Mouse (Mus musculus): ENCODE data around the gene Zfp385b. TPM values are rescaled to one million over a fixed set of nuclear protein-coding genes. Genes with fewer than 3 reads are reported as not detected.
A peak's percentile ranks its signal among the peaks of the same experiment; 100 is the strongest.

Zfp385b gene
- polyA plus RNA-seq, 1 experiment from 2014 or later, result 9.1 TPM

- Histone ChIP-seq H3K27ac (ENCODE audit: low read length) (no peak overlapping the region), H3K9ac (replicated peaks; ENCODE audit: low read depth, low read length) (no peak overlapping the region), H3K36me3 (ENCODE audit: control insufficient read depth, insufficient read depth) (no peaks in the 10 kb centered on the region), H3K27me3 (replicated peaks; ENCODE audit: control insufficient read depth, insufficient read depth, low read length) (no peaks in the 10 kb centered on the region), H3K4me2 (ENCODE audit: low read length) (no peak overlapping the region), H3K4me3 (replicated peaks; ENCODE audit: low read length) (no peak overlapping the region), H3K4me1 (replicated peaks; ENCODE audit: control insufficient read depth, insufficient read depth, low read length) (0 out of 2 replicates have a peak, but pooled peaks cover 4% of the 10 kb centered on the region), H3K9me3 (ENCODE audit: control insufficient read depth, low read length) (no peaks in the 10 kb centered on the region)
- peak; percentile 75 for ATAC-seq
- 63% methylated on average over 4 of the region's 4 CpGs for WGBS
Measured at GRCm38 (mm10) chr2:77556938-77557337, 262.5 kb downstream of the Zfp385b start.

DNA sequence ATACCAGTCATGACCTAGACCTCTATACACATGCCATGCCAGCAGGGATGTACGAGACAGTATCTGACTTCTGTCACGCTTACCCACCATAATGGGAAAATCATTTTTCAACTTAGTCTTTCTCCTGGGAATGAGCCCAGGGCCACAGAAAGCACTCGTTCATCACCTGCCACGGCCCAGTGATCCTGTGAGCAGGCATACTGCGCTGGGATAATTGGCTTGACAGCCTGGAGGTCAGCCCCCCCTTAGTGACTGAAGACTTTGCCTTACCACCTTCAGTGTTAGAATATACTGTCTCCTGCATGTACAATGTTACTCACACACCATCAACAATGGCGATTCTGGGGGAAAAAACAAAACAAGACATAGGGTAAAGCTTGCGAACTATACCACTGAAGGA lies 263.5 kb downstream of the Zfp385b start:
- WGBS, result 76% methylated on average over 7 of the region's 7 CpGs
- Histone ChIP-seq H3K9ac (replicated peaks; ENCODE audit: low read depth, low read length) (no peak overlapping the region), H3K4me2 (ENCODE audit: low read length) (no peak overlapping the region), H3K36me3 (ENCODE audit: control insufficient read depth, insufficient read depth) (no peaks in the 10 kb centered on the region), H3K4me3 (replicated peaks; ENCODE audit: low read length) (no peak overlapping the region), H3K9me3 (ENCODE audit: control insufficient read depth, low read length) (no peaks in the 10 kb centered on the region), H3K27ac (ENCODE audit: low read length) (no peak overlapping the region), H3K4me1 (replicated peaks; ENCODE audit: control insufficient read depth, insufficient read depth, low read length) (0 out of 2 replicates have a peak, but pooled peaks cover 2% of the 10 kb centered on the region), H3K27me3 (replicated peaks; ENCODE audit: control insufficient read depth, insufficient read depth, low read length) (no peaks in the 10 kb centered on the region)
- ATAC-seq, result no peak

DNA sequence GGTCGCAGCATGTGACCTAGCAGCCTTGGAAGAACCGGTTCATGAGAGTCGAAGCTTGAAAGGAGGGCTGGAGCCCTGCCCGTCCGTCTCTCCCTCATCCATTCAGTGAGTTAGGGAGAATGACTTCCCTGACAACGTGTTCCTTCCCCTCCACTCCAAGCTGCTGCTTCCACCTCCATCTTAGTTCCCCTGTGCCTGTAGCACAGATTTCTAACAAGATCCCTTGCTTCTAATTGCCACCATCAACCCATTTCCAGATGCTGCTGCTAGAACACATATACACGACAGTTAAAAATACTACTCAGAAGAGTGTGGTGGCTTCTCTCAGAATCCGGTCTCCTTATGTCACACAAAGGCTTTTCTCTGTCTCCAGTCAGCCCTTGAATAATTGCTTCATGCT lies 266.8 kb downstream of the Zfp385b start:
- 47% methylated on average over 8 of the region's 8 CpGs for WGBS
- H3K4me1 ChIP-seq (replicated peaks; ENCODE audit: control insufficient read depth, insufficient read depth, low read length), result 0 out of 2 replicates have a peak, but pooled peaks cover 2% of the 10 kb centered on the region

GRCm38 (mm10) chr2:77543388-77543787 lies 276.1 kb downstream of the Zfp385b start:
- no peak for ATAC-seq
- WGBS, result 55% methylated on average over 1 of the region's 1 CpGs

More for the DNA sequence above, 266.8 kb downstream of the Zfp385b start:
- Histone ChIP-seq H3K4me2 (ENCODE audit: low read length) (no peak overlapping the region), H3K27me3 (replicated peaks; ENCODE audit: control insufficient read depth, insufficient read depth, low read length) (no peaks in the 10 kb centered on the region), H3K27ac (ENCODE audit: low read length) (no peak overlapping the region), H3K9ac (replicated peaks; ENCODE audit: low read depth, low read length) (no peak overlapping the region), H3K4me3 (replicated peaks; ENCODE audit: low read length) (no peak overlapping the region), H3K9me3 (ENCODE audit: control insufficient read depth, low read length) (no peaks in the 10 kb centered on the region), H3K36me3 (ENCODE audit: control insufficient read depth, insufficient read depth) (no peaks in the 10 kb centered on the region)
- ATAC-seq, result no peak

DNA sequence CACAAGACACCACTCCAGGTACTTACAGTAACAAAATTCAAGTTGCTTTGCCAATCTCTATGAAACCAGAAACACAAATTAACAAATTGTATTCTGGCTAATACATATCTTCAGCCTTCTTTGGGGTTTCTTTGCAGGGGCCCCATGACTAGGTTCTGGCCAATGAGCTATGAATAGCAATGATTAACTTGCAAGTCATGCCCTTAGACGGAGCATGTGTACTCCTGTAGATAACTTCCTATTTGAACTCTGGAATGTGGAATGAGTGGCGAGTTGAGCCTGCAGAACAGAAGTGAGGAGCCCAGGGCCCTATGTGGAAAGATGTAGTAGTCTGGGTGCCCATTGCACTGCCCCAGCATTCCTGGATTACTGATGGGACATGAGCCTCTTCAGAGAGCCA lies 276.8 kb downstream of the Zfp385b start:
- ATAC-seq, result no peak
- no peaks in the 10 kb centered on the region for H3K27me3 ChIP-seq (replicated peaks; ENCODE audit: control insufficient read depth, insufficient read depth, low read length)
- H3K36me3 ChIP-seq (ENCODE audit: control insufficient read depth, insufficient read depth), result no peaks in the 10 kb centered on the region
- no peak overlapping the region for H3K27ac ChIP-seq (ENCODE audit: low read length)
- no peak overlapping the region for H3K4me3 ChIP-seq (replicated peaks; ENCODE audit: low read length)
- no peaks in the 10 kb centered on the region for H3K4me1 ChIP-seq (replicated peaks; ENCODE audit: control insufficient read depth, insufficient read depth, low read length)
- WGBS, result 64% methylated on average over 2 of the region's 2 CpGs
- H3K9ac ChIP-seq (replicated peaks; ENCODE audit: low read depth, low read length), result no peak overlapping the region
- H3K4me2 ChIP-seq (ENCODE audit: low read length), result no peak overlapping the region
- no peaks in the 10 kb centered on the region for H3K9me3 ChIP-seq (ENCODE audit: control insufficient read depth, low read length)

More at GRCm38 (mm10) chr2:77543388-77543787, 276.1 kb downstream of the Zfp385b start:
- Histone ChIP-seq H3K4me1 (replicated peaks; ENCODE audit: control insufficient read depth, insufficient read depth, low read length) (no peaks in the 10 kb centered on the region), H3K27me3 (replicated peaks; ENCODE audit: control insufficient read depth, insufficient read depth, low read length) (no peaks in the 10 kb centered on the region), H3K27ac (ENCODE audit: low read length) (no peak overlapping the region), H3K36me3 (ENCODE audit: control insufficient read depth, insufficient read depth) (no peaks in the 10 kb centered on the region), H3K9me3 (ENCODE audit: control insufficient read depth, low read length) (no peaks in the 10 kb centered on the region), H3K4me3 (replicated peaks; ENCODE audit: low read length) (no peak overlapping the region), H3K9ac (replicated peaks; ENCODE audit: low read depth, low read length) (no peak overlapping the region), H3K4me2 (ENCODE audit: low read length) (no peak overlapping the region)

GRCm38 (mm10) chr2:77541681-77542080 lies 277.8 kb downstream of the Zfp385b start:
- Histone ChIP-seq H3K9ac (replicated peaks; ENCODE audit: low read depth, low read length) (no peak overlapping the region), H3K4me3 (replicated peaks; ENCODE audit: low read length) (no peak overlapping the region), H3K36me3 (ENCODE audit: control insufficient read depth, insufficient read depth) (no peaks in the 10 kb centered on the region), H3K9me3 (ENCODE audit: control insufficient read depth, low read length) (no peaks in the 10 kb centered on the region), H3K4me2 (ENCODE audit: low read length) (no peak overlapping the region), H3K27ac (ENCODE audit: low read length) (no peak overlapping the region), H3K27me3 (replicated peaks; ENCODE audit: control insufficient read depth, insufficient read depth, low read length) (no peaks in the 10 kb centered on the region), H3K4me1 (replicated peaks; ENCODE audit: control insufficient read depth, insufficient read depth, low read length) (no peaks in the 10 kb centered on the region)
- WGBS, result 74% methylated on average over 4 of the region's 4 CpGs
- no peak for ATAC-seq

DNA sequence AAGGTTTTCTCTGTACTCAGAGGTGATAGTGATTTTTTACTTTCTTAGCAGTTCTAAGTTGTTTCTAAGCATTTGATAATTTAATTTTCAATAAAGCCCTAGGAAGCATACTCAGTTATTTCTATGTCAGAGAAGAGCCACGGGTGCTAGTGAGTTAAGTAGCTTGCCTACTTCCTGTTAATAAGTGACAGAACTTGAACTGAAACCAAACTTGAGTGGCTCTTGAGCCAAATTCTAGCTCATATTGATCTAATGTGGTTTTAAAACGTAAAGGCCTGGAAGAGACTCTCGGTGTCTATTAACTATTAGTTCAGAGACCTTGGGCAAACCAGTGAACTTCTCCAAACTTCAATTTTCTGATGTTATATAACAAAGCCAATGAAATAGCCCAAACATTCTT lies 278.6 kb downstream of the Zfp385b start:
- no peak overlapping the region for H3K27ac ChIP-seq (ENCODE audit: low read length)
- H3K4me1 ChIP-seq (replicated peaks; ENCODE audit: control insufficient read depth, insufficient read depth, low read length), result no peaks in the 10 kb centered on the region
- H3K9me3 ChIP-seq (ENCODE audit: control insufficient read depth, low read length), result no peaks in the 10 kb centered on the region
- no peak overlapping the region for H3K4me3 ChIP-seq (replicated peaks; ENCODE audit: low read length)
- H3K27me3 ChIP-seq (replicated peaks; ENCODE audit: control insufficient read depth, insufficient read depth, low read length), result no peaks in the 10 kb centered on the region
- no peak for ATAC-seq
- no peak overlapping the region for H3K9ac ChIP-seq (replicated peaks; ENCODE audit: low read depth, low read length)
- 82% methylated on average over 3 of the region's 3 CpGs for WGBS
- no peaks in the 10 kb centered on the region for H3K36me3 ChIP-seq (ENCODE audit: control insufficient read depth, insufficient read depth)
- no peak overlapping the region for H3K4me2 ChIP-seq (ENCODE audit: low read length)

GRCm38 (mm10) chr2:77536556-77536955 lies 282.9 kb downstream of the Zfp385b start:
- Histone ChIP-seq H3K27ac (ENCODE audit: low read length) (no peak overlapping the region), H3K27me3 (replicated peaks; ENCODE audit: control insufficient read depth, insufficient read depth, low read length) (no peaks in the 10 kb centered on the region), H3K9ac (replicated peaks; ENCODE audit: low read depth, low read length) (no peak overlapping the region), H3K36me3 (ENCODE audit: control insufficient read depth, insufficient read depth) (no peaks in the 10 kb centered on the region), H3K4me1 (replicated peaks; ENCODE audit: control insufficient read depth, insufficient read depth, low read length) (no peaks in the 10 kb centered on the region), H3K9me3 (ENCODE audit: control insufficient read depth, low read length) (no peaks in the 10 kb centered on the region), H3K4me2 (ENCODE audit: low read length) (no peak overlapping the region), H3K4me3 (replicated peaks; ENCODE audit: low read length) (no peak overlapping the region)
- WGBS, result 93% methylated on average over 3 of the region's 3 CpGs
- no peak for ATAC-seq

GRCm38 (mm10) chr2:77528079-77528752 lies 291.2 kb downstream of the Zfp385b start:
- ATAC-seq, result no peak
- 89% methylated on average over 7 of the region's 7 CpGs for WGBS

GRCm38 (mm10) chr2:77527616-77528015 lies 291.8 kb downstream of the Zfp385b start:
- H3K4me2 ChIP-seq (ENCODE audit: low read length), result no peak overlapping the region
- no peaks in the 10 kb centered on the region for H3K9me3 ChIP-seq (ENCODE audit: control insufficient read depth, low read length)
- H3K27me3 ChIP-seq (replicated peaks; ENCODE audit: control insufficient read depth, insufficient read depth, low read length), result no peaks in the 10 kb centered on the region
- 80% methylated on average over 6 of the region's 6 CpGs for WGBS
- no peak overlapping the region for H3K9ac ChIP-seq (replicated peaks; ENCODE audit: low read depth, low read length)
- H3K4me3 ChIP-seq (replicated peaks; ENCODE audit: low read length), result no peak overlapping the region
- ATAC-seq, result no peak
- H3K4me1 ChIP-seq (replicated peaks; ENCODE audit: control insufficient read depth, insufficient read depth, low read length), result no peaks in the 10 kb centered on the region
- H3K27ac ChIP-seq (ENCODE audit: low read length), result no peak overlapping the region
- no peaks in the 10 kb centered on the region for H3K36me3 ChIP-seq (ENCODE audit: control insufficient read depth, insufficient read depth)

More at GRCm38 (mm10) chr2:77528079-77528752, 291.2 kb downstream of the Zfp385b start:
- Histone ChIP-seq H3K4me1 (replicated peaks; ENCODE audit: control insufficient read depth, insufficient read depth, low read length) (no peaks in the 10 kb centered on the region), H3K9ac (replicated peaks; ENCODE audit: low read depth, low read length) (no peak overlapping the region), H3K9me3 (ENCODE audit: control insufficient read depth, low read length) (no peaks in the 10 kb centered on the region), H3K27ac (ENCODE audit: low read length) (no peak overlapping the region), H3K27me3 (replicated peaks; ENCODE audit: control insufficient read depth, insufficient read depth, low read length) (no peaks in the 10 kb centered on the region), H3K4me3 (replicated peaks; ENCODE audit: low read length) (no peak overlapping the region), H3K4me2 (ENCODE audit: low read length) (no peak overlapping the region), H3K36me3 (ENCODE audit: control insufficient read depth, insufficient read depth) (no peaks in the 10 kb centered on the region)
